ENCODE assay signal across 9 mouse cellular contexts in genomic region chr15:30457541-30458250, GRCm38 (mm10).
A peak's percentile ranks its signal among the peaks of the same experiment; 100 is the strongest.
DNase-seq lines count a peak whose midpoint lies in the region; ATAC-seq and TF ChIP-seq lines count a peak whose summit lies in the region.
"Had no signal": no experiment of that assay in that cellular context is flagged by ENCODE, and none has a peak within 500 bp of the region (broad histone marks: within the 10 kb centered on the region; RNA-seq: fewer than 3 reads in every experiment).

No protein-coding gene starts in this region.

- peak; percentile 94 for ATAC-seq in hindbrain, embryonic 11.5 days (ENCODE audit: low FRiP score)
- ATAC-seq in midbrain, embryonic 13.5 days, result peak; percentile 92

- no peaks in the 10 kb centered on the region for H3K36me3 ChIP-seq in hindbrain, embryonic 11.5 days (ENCODE audit: control insufficient read depth, insufficient read depth, low read length)
- H3K36me3 ChIP-seq in midbrain, embryonic 13.5 days, result no peaks in the 10 kb centered on the region
- no peaks in the 10 kb centered on the region for H3K36me3 ChIP-seq in heart, adult 2 months (ENCODE audit: control insufficient read depth, insufficient read depth, low read length)

- peak overlapping the region; percentile 39 for H3K4me2 ChIP-seq in hindbrain, embryonic 11.5 days (replicated peaks; ENCODE audit: low read depth, low read length)
- peak overlapping the region; percentile 59 for H3K4me2 ChIP-seq in midbrain, embryonic 13.5 days (replicated peaks)

- TF ChIP-seq EP300 in heart, adult 2 months (IDR thresholded peaks at IDR 0.05; ENCODE audit: insufficient read depth, low read depth, low read length), result no peak

- DNase-seq in Muller cell, postnatal 12 days (ENCODE audit: inconsistent ontology term), result peak; percentile 60
- peak; percentile 74 for DNase-seq in embryo, embryonic 10 days (ENCODE audit: low spot score)
- peak; percentile 79 for DNase-seq in hindbrain, embryonic 11.5 days (ENCODE audit: low spot score)
- no peak for DNase-seq in heart, adult 2 months
- DNase-seq in adrenal gland, adult 2 months, result no peak
- no peak for DNase-seq in cerebellum, adult 18-20 months
- no peak for DNase-seq in spleen, postnatal 10 days (ENCODE audit: low spot score in 2 of 2)
- DNase-seq: lung, postnatal 10 days had no signal

- TF ChIP-seq CTCF in heart, adult 2 months (IDR thresholded peaks at IDR 0.05), result no peak

- peak overlapping the region; percentile 53; the same call in 1 of the 2 replicates for H3K9ac ChIP-seq in hindbrain, embryonic 11.5 days (ENCODE audit: low read depth, low read length)
- H3K9ac ChIP-seq in midbrain, embryonic 13.5 days (replicated peaks), result peak overlapping the region; percentile 61
- H3K9ac ChIP-seq in heart, adult 2 months (ENCODE audit: low read depth, low read length), result no peak overlapping the region

- no peak for TF ChIP-seq POLR2A in heart, adult 2 months (IDR thresholded peaks at IDR 0.05; ENCODE audit: insufficient read depth, low read depth, low read length)

- no peaks in the 10 kb centered on the region for H3K9me3 ChIP-seq in hindbrain, embryonic 11.5 days (ENCODE audit: control insufficient read depth, low read length)
- H3K9me3 ChIP-seq in midbrain, embryonic 13.5 days, result no peaks in the 10 kb centered on the region

- H3K27me3 ChIP-seq in hindbrain, embryonic 11.5 days (ENCODE audit: control insufficient read depth, insufficient read depth, low read length), result no peaks in the 10 kb centered on the region
- peaks cover 23% of the 10 kb centered on the region for H3K27me3 ChIP-seq in midbrain, embryonic 13.5 days
- H3K27me3 ChIP-seq in heart, adult 2 months (ENCODE audit: control insufficient read depth, insufficient read depth, low read length), result no peaks in the 10 kb centered on the region

- intact Hi-C loops in heart, adult 2 months (cut with DNase I), result no loop called here

- H3K79me2 ChIP-seq in heart, adult 2 months (replicated peaks; ENCODE audit: control insufficient read depth, insufficient read depth, low read length), result no peaks in the 10 kb centered on the region

- peak overlapping the region; percentile 79 for H3K27ac ChIP-seq in hindbrain, embryonic 11.5 days (ENCODE audit: low read depth, low read length)
- peak overlapping the region; percentile 85 for H3K27ac ChIP-seq in midbrain, embryonic 13.5 days
- H3K27ac ChIP-seq in heart, adult 2 months, result no peak overlapping the region

- 23% methylated on average over 12 of the region's 12 CpGs for WGBS in hindbrain, embryonic 11.5 days
- 5% methylated on average over 12 of the region's 12 CpGs for WGBS in midbrain, embryonic 13.5 days
- 73% methylated on average over 12 of the region's 12 CpGs for WGBS in heart, adult 2 months

- peak overlapping the region; percentile 22 for H3K4me3 ChIP-seq in hindbrain, embryonic 11.5 days (ENCODE audit: low read depth, low read length)
- peak overlapping the region; percentile 40 for H3K4me3 ChIP-seq in midbrain, embryonic 13.5 days (replicated peaks)
- no peak overlapping the region for H3K4me3 ChIP-seq in heart, adult 2 months

- H3K4me1 ChIP-seq in hindbrain, embryonic 11.5 days (replicated peaks; ENCODE audit: control insufficient read depth, insufficient read depth, low read length), result no peaks in the 10 kb centered on the region
- H3K4me1 ChIP-seq in midbrain, embryonic 13.5 days (replicated peaks), result peaks cover 33% of the 10 kb centered on the region
- H3K4me1 ChIP-seq in heart, adult 2 months (ENCODE audit: control insufficient read depth, insufficient read depth, low read length), result no peaks in the 10 kb centered on the region

Comparison
In these comparisons a context has a peak if more than half of its experiments do, and no peak if none do; other contexts are left out.
1. DNase-seq: peak in Muller cell, postnatal 12 days (single experiment), embryo, embryonic 10 days (single experiment) and hindbrain, embryonic 11.5 days (single experiment); none in heart, adult 2 months (0 of 2), adrenal gland, adult 2 months (single experiment), cerebellum, adult 18-20 months (0 of 2) and spleen, postnatal 10 days (0 of 2).